Mouse (Mus musculus) bone marrow, adult 2 months (tissue): ENCODE results near the gene Ccr1.
A peak's percentile ranks its signal among the peaks of the same experiment; 100 is the strongest.

Source experiments
- CTCF ChIP-seq: fragments of 200-500 bp; IDR thresholded peaks from 2 replicates; pipeline ENCODE4 v1.5.1; 2011; ENCODE audit warnings: low read length, control low read depth; ENCODE audit not compliant: control insufficient read depth, insufficient read depth
- POLR2A ChIP-seq: fragments of 200-500 bp; IDR thresholded peaks from 2 replicates; pipeline ENCODE4 v1.6.1; 2011; ENCODE audit warnings: low read depth, mild to moderate bottlenecking, control low read depth, low read length, borderline replicate concordance; ENCODE audit not compliant: control insufficient read depth

DNA sequence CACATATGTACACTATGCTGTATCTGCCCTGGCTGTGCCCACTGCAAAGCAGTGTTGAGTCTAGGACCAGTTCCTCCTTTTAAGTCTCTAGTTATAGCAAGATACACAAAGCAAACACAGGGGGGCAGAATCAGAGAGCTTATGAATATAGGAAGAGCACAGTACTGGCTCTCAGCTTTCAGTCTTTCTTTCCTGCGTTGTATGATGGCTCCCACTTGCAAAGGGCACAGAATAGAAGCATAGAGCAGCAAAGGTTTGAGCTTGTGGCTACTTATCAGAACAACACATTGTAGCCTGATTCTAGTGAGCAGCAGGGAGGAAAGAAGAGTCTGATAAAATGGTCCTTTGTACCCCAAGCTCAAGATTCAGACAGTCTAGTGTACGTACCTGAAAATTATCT, 17.7 kb upstream of the Ccr1 start:
- TF ChIP-seq CTCF (peak; percentile 26; the same call in 1 of the 2 replicates), POLR2A (no peak)
